Mouse (Mus musculus): ENCODE results near the gene Tln2. TPM values are rescaled to one million over a fixed set of nuclear protein-coding genes. Genes with fewer than 3 reads are reported as not detected.

Gene Tln2
- polyA plus RNA-seq, 1 experiment from 2014 or later = 37.9 TPM

DNA sequence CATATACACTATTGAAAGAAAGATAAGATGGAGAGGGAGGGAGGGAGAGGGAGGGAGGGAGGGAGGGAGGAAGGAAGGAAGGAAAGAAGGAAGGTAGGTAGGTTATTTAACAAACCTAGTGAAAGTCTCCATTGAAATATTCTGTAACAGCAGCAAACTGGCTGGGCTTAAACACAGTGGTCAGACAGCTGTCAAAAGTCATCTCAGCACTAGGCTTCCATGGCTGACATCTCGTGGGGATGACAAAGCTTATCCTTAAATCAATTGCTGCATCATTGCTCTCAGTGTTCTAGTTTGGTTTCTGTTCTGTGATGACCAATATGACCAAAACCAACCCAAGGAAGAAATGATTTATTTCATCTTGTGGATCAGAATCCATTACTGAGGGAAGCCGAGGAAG is 376.0 kb downstream of the Tln2 start:
- Histone ChIP-seq H3K27me3 (replicated peaks; ENCODE audit: control insufficient read depth, insufficient read depth, low read length) (no peaks in the 10 kb centered on the region), H3K9me3 (ENCODE audit: control insufficient read depth, low read length) (no peaks in the 10 kb centered on the region), H3K36me3 (ENCODE audit: control insufficient read depth, insufficient read depth, low read length) (no peaks in the 10 kb centered on the region), H3K27ac (ENCODE audit: low read depth, low read length) (no peak overlapping the region), H3K4me3 (ENCODE audit: low read length) (no peak overlapping the region), H3K4me1 (ENCODE audit: control insufficient read depth, insufficient read depth, low read depth, low read length) (no peaks in the 10 kb centered on the region), H3K9ac (ENCODE audit: low read depth, low read length) (no peak overlapping the region), H3K4me2 (ENCODE audit: low read length) (no peak overlapping the region)
- WGBS = 88% methylated on average over 2 of the region's 2 CpGs
- no peak for ATAC-seq

DNA sequence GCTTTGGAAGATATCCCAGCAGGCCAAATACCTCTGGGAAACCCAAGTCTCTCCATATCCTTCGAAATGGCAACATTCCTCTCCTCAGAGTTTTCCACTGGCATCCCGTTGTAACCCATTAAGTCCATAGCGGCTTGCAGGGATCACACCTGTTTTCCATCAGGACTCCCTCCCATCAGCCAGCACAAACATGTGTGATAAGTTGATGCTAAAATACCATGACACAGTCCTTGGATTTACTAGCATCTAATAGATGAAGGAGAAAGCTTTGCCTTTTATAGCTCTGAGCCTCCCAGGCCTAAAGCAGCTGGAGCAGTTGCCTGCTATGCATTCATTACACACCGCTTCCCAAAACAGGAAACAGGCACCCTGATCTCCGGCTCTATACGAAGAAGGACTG is 377.5 kb downstream of the Tln2 start:
- Histone ChIP-seq H3K4me1 (ENCODE audit: control insufficient read depth, insufficient read depth, low read depth, low read length) (no peaks in the 10 kb centered on the region), H3K4me3 (ENCODE audit: low read length) (no peak overlapping the region), H3K9ac (ENCODE audit: low read depth, low read length) (no peak overlapping the region), H3K27me3 (replicated peaks; ENCODE audit: control insufficient read depth, insufficient read depth, low read length) (no peaks in the 10 kb centered on the region), H3K27ac (ENCODE audit: low read depth, low read length) (no peak overlapping the region), H3K4me2 (ENCODE audit: low read length) (no peak overlapping the region), H3K36me3 (ENCODE audit: control insufficient read depth, insufficient read depth, low read length) (no peaks in the 10 kb centered on the region), H3K9me3 (ENCODE audit: control insufficient read depth, low read length) (no peaks in the 10 kb centered on the region)
- no peak for ATAC-seq
- WGBS = 76% methylated on average over 6 of the region's 6 CpGs

DNA sequence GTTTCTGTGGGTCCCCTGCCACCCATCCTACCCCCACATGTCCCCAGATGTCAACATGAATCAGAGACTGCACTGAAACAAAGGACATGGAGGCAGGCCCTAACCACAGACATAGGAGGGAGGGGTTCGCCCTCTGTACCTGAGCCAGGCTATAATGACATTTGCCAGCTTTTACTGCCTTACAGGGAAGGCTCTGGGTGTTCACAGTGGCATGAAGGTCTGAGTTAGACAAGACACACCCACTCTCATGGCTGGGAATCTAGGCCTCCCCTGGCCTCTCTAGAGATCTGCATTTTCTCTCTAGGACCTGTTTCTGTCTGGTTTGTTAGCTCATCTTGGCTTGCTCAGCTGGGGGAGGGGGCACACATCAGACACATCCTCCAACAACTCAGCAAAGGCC is 380.8 kb downstream of the Tln2 start:
- ATAC-seq = no peak
- Histone ChIP-seq H3K27ac (ENCODE audit: low read depth, low read length) (no peak overlapping the region), H3K36me3 (ENCODE audit: control insufficient read depth, insufficient read depth, low read length) (no peaks in the 10 kb centered on the region), H3K9ac (ENCODE audit: low read depth, low read length) (no peak overlapping the region), H3K9me3 (ENCODE audit: control insufficient read depth, low read length) (0 out of 2 replicates have a peak, but pooled peaks cover 2% of the 10 kb centered on the region), H3K4me2 (ENCODE audit: low read length) (no peak overlapping the region), H3K4me1 (ENCODE audit: control insufficient read depth, insufficient read depth, low read depth, low read length) (no peaks in the 10 kb centered on the region), H3K27me3 (replicated peaks; ENCODE audit: control insufficient read depth, insufficient read depth, low read length) (no peaks in the 10 kb centered on the region), H3K4me3 (ENCODE audit: low read length) (no peak overlapping the region)
- WGBS = 83% methylated on average over 1 of the region's 1 CpGs

DNA sequence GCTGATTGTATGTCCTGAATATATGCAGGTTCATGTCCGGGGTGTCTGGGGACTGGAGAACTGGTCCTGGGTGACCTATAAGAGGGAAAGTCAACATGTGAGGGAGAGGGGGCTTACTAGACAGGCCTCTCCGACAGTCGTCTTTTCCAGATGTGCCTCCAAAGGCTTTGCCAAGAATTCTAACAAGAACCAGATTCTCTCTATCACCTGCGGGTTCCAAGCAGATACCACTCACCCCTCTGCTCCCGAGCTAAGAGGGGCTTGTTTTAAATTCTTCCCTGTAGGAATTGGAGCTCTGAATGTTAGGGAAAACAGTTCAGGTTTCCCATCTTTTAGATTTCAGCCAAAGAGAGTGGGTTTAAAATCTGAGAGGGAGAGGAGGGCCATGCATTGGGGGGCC is 381.3 kb downstream of the Tln2 start:
- no peak overlapping the region for H3K9ac ChIP-seq (ENCODE audit: low read depth, low read length)
- ATAC-seq = no peak

DNA sequence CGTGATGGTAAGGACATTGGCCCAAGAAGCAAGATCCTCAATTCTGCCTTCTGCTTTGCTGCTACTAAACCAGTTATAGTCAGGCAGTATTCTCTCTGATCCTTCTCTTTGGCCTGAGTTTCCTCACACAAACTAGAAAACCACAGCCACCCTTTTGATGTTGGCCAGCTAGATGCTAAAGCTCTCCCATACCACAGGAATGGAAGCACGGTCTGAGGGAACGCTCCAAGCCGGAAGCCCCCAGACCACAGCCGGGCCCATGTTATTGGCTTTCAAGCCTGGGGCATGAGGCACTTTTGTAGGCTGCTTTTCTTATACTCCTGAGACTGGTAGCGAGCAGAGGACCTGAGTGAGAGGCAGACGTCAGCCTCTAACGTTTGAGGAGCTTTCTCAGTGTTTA is 383.4 kb downstream of the Tln2 start:
- H3K36me3 ChIP-seq (ENCODE audit: control insufficient read depth, insufficient read depth, low read length) = no peaks in the 10 kb centered on the region
- no peak overlapping the region for H3K9ac ChIP-seq (ENCODE audit: low read depth, low read length)
- H3K4me3 ChIP-seq (ENCODE audit: low read length) = no peak overlapping the region
- H3K27me3 ChIP-seq (replicated peaks; ENCODE audit: control insufficient read depth, insufficient read depth, low read length) = no peaks in the 10 kb centered on the region
- H3K4me2 ChIP-seq (ENCODE audit: low read length) = no peak overlapping the region
- H3K9me3 ChIP-seq (ENCODE audit: control insufficient read depth, low read length) = peaks cover 5% of the 10 kb centered on the region; the same call in 1 of the 2 replicates
- WGBS = 83% methylated on average over 8 of the region's 8 CpGs
- H3K27ac ChIP-seq (ENCODE audit: low read depth, low read length) = no peak overlapping the region
- H3K4me1 ChIP-seq (ENCODE audit: control insufficient read depth, insufficient read depth, low read depth, low read length) = no peaks in the 10 kb centered on the region
- no peak for ATAC-seq

More for the DNA sequence above, 381.3 kb downstream of the Tln2 start:
- H3K36me3 ChIP-seq (ENCODE audit: control insufficient read depth, insufficient read depth, low read length) = no peaks in the 10 kb centered on the region
- no peaks in the 10 kb centered on the region for H3K4me1 ChIP-seq (ENCODE audit: control insufficient read depth, insufficient read depth, low read depth, low read length)
- H3K4me2 ChIP-seq (ENCODE audit: low read length) = no peak overlapping the region
- no peak overlapping the region for H3K4me3 ChIP-seq (ENCODE audit: low read length)
- H3K27ac ChIP-seq (ENCODE audit: low read depth, low read length) = no peak overlapping the region
- 74% methylated on average over 5 of the region's 5 CpGs for WGBS
- H3K9me3 ChIP-seq (ENCODE audit: control insufficient read depth, low read length) = 0 out of 2 replicates have a peak, but pooled peaks cover 2% of the 10 kb centered on the region
- no peaks in the 10 kb centered on the region for H3K27me3 ChIP-seq (replicated peaks; ENCODE audit: control insufficient read depth, insufficient read depth, low read length)

DNA sequence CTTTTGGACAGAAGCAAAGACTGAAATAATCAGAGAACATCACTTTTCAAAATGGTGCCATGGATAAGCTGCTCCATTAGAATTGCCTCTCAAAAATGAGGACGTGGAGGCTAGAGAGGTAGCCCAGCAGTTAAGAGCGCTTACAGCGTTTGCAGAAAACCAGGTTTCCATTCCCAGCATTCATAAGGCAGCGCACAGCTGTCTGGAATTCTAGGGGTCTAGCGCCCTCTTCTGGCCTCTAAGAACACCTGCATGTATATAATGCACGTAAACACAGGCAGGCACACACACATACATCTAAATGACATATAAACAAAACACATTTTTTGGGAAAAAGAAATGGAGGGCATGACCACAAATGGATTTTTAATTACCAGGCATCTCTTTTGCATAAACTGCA is 385.7 kb downstream of the Tln2 start:
- peaks cover 5% of the 10 kb centered on the region; the same call in 1 of the 2 replicates for H3K9me3 ChIP-seq (ENCODE audit: control insufficient read depth, low read length)
- 89% methylated on average over 6 of the region's 6 CpGs for WGBS
- no peaks in the 10 kb centered on the region for H3K27me3 ChIP-seq (replicated peaks; ENCODE audit: control insufficient read depth, insufficient read depth, low read length)
- no peaks in the 10 kb centered on the region for H3K4me1 ChIP-seq (ENCODE audit: control insufficient read depth, insufficient read depth, low read depth, low read length)
- H3K27ac ChIP-seq (ENCODE audit: low read depth, low read length) = no peak overlapping the region
- H3K36me3 ChIP-seq (ENCODE audit: control insufficient read depth, insufficient read depth, low read length) = no peaks in the 10 kb centered on the region
- no peak for ATAC-seq
- H3K4me3 ChIP-seq (ENCODE audit: low read length) = no peak overlapping the region
- no peak overlapping the region for H3K4me2 ChIP-seq (ENCODE audit: low read length)
- H3K9ac ChIP-seq (ENCODE audit: low read depth, low read length) = no peak overlapping the region

DNA sequence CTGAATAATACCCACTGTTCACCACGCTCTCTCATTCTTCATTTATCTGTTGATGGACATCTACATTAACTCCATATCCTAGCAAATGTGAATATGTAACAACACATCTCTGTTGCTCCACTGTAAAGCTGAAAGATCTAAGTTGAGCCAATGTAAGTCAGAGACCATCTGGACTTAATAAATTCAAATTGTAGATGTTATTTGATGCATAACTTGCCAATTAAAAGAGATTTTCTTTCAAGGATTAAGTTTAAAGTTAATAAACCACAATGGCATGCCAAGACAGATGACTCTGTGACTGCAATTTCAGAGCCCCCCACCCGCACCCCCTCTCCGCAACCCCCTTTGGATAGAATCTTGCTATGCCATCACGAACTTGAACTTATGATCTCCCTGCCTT is 386.3 kb downstream of the Tln2 start:
- Histone ChIP-seq H3K27ac (ENCODE audit: low read depth, low read length) (no peak overlapping the region), H3K4me3 (ENCODE audit: low read length) (no peak overlapping the region), H3K27me3 (replicated peaks; ENCODE audit: control insufficient read depth, insufficient read depth, low read length) (no peaks in the 10 kb centered on the region), H3K9ac (ENCODE audit: low read depth, low read length) (no peak overlapping the region), H3K36me3 (ENCODE audit: control insufficient read depth, insufficient read depth, low read length) (no peaks in the 10 kb centered on the region), H3K9me3 (ENCODE audit: control insufficient read depth, low read length) (peaks cover 5% of the 10 kb centered on the region; the same call in 1 of the 2 replicates), H3K4me2 (ENCODE audit: low read length) (no peak overlapping the region), H3K4me1 (ENCODE audit: control insufficient read depth, insufficient read depth, low read depth, low read length) (no peaks in the 10 kb centered on the region)
- WGBS = 99% methylated on average over 4 of the region's 4 CpGs
- no peak for ATAC-seq

DNA sequence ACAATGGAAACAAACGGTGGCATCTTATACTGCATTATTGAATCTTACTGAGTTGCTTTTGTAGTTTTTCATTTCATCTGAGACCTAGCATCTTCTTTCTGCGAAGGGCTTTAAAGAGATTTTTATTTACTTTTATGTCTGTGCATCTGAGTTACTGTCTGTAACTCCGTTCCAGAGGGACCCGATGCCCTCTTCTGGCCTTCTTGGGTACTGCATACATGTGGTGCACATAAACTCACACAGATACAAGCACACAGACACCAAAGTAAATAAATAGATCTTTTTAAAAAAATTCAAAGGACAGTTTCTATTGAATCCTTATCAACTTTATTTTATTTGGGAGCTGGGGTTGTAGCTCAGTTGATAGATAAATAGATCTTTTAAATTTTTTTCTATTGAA is 388.1 kb downstream of the Tln2 start:
- 95% methylated on average over 4 of the region's 4 CpGs for WGBS

DNA sequence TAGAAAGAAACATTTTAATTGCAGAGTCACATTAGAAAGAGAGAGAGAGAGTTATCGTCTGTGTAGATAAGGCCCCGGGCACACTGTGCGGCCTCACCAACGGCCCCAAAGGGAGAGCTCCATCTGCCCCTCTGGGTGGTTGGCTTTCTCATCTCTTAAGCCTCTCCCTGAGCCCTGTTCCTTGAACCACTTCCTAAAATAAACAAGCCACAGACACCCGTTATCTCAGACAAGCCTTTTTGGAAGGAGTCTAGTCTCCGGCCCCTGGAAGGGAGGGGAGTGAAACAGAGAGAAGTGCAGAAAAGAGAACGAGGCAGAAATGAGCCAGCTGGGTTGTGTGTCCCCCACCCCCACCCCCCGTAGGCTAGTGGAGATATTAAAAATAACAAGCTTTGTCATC is 388.7 kb downstream of the Tln2 start:
- ATAC-seq = no peak
- no peak overlapping the region for H3K4me2 ChIP-seq (ENCODE audit: low read length)
- no peaks in the 10 kb centered on the region for H3K4me1 ChIP-seq (ENCODE audit: control insufficient read depth, insufficient read depth, low read depth, low read length)
- no peaks in the 10 kb centered on the region for H3K36me3 ChIP-seq (ENCODE audit: control insufficient read depth, insufficient read depth, low read length)
- H3K4me3 ChIP-seq (ENCODE audit: low read length) = no peak overlapping the region
- peaks cover 5% of the 10 kb centered on the region; the same call in 1 of the 2 replicates for H3K9me3 ChIP-seq (ENCODE audit: control insufficient read depth, low read length)
- H3K27me3 ChIP-seq (replicated peaks; ENCODE audit: control insufficient read depth, insufficient read depth, low read length) = no peaks in the 10 kb centered on the region
- 87% methylated on average over 8 of the region's 8 CpGs for WGBS
- H3K27ac ChIP-seq (ENCODE audit: low read depth, low read length) = no peak overlapping the region
- no peak overlapping the region for H3K9ac ChIP-seq (ENCODE audit: low read depth, low read length)

More for the DNA sequence above, 388.1 kb downstream of the Tln2 start:
- Histone ChIP-seq H3K27me3 (replicated peaks; ENCODE audit: control insufficient read depth, insufficient read depth, low read length) (no peaks in the 10 kb centered on the region), H3K4me2 (ENCODE audit: low read length) (no peak overlapping the region), H3K27ac (ENCODE audit: low read depth, low read length) (no peak overlapping the region), H3K9me3 (ENCODE audit: control insufficient read depth, low read length) (peaks cover 5% of the 10 kb centered on the region; the same call in 1 of the 2 replicates), H3K4me1 (ENCODE audit: control insufficient read depth, insufficient read depth, low read depth, low read length) (no peaks in the 10 kb centered on the region), H3K36me3 (ENCODE audit: control insufficient read depth, insufficient read depth, low read length) (no peaks in the 10 kb centered on the region), H3K9ac (ENCODE audit: low read depth, low read length) (no peak overlapping the region), H3K4me3 (ENCODE audit: low read length) (no peak overlapping the region)
- no peak for ATAC-seq

DNA sequence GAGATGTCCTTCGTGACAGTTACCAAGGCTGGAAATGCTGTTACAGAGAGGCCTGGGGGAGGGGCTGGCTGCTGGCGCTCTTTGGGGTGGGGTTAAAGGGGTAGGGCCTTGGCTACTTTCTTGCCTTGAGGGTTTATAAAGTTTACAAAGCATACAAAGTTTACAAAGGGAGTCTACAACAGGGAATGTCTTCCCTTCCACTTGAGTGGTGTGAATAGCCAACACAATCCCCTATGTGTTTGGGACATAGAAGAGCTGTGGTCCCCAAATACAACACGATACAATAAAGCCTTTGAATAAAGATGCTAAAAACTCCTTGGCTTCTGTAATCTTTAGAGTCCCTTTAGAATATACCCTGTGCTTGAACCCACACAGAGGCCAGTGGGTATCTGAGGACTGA is 389.5 kb downstream of the Tln2 start:
- Histone ChIP-seq H3K9ac (ENCODE audit: low read depth, low read length) (no peak overlapping the region), H3K4me3 (ENCODE audit: low read length) (no peak overlapping the region), H3K4me1 (ENCODE audit: control insufficient read depth, insufficient read depth, low read depth, low read length) (no peaks in the 10 kb centered on the region), H3K36me3 (ENCODE audit: control insufficient read depth, insufficient read depth, low read length) (no peaks in the 10 kb centered on the region), H3K27me3 (replicated peaks; ENCODE audit: control insufficient read depth, insufficient read depth, low read length) (no peaks in the 10 kb centered on the region), H3K4me2 (ENCODE audit: low read length) (no peak overlapping the region), H3K27ac (ENCODE audit: low read depth, low read length) (no peak overlapping the region), H3K9me3 (ENCODE audit: control insufficient read depth, low read length) (peaks cover 5% of the 10 kb centered on the region; the same call in 1 of the 2 replicates)
- 75% methylated on average over 3 of the region's 3 CpGs for WGBS
- ATAC-seq = no peak
